Mouse (Mus musculus) kidney, adult 2 months (tissue): ENCODE measurements at regions not wholly inside any gene's neighbourhood (a gene's known extent, or its start where the extent isn't known, plus 50 kb on each side); places are given as distances from the start of the nearest gene placed in this dataset.

Source experiments
- CTCF ChIP-seq: fragments of 200-500 bp; conservative IDR thresholded peaks from 2 replicates; pipeline ENCODE4 v1.5.1; 2011; ENCODE audit warnings: low read depth, mild to moderate bottlenecking, control low read depth, low read length, moderate library complexity, mixed read lengths; ENCODE audit not compliant: insufficient read depth, insufficient read length
- POLR2A ChIP-seq: fragments of 200-500 bp; IDR thresholded peaks from one replicate; pipeline ENCODE4 v1.6.1; 2011; ENCODE audit warnings: low read depth, low read length, control low read depth

DNA sequence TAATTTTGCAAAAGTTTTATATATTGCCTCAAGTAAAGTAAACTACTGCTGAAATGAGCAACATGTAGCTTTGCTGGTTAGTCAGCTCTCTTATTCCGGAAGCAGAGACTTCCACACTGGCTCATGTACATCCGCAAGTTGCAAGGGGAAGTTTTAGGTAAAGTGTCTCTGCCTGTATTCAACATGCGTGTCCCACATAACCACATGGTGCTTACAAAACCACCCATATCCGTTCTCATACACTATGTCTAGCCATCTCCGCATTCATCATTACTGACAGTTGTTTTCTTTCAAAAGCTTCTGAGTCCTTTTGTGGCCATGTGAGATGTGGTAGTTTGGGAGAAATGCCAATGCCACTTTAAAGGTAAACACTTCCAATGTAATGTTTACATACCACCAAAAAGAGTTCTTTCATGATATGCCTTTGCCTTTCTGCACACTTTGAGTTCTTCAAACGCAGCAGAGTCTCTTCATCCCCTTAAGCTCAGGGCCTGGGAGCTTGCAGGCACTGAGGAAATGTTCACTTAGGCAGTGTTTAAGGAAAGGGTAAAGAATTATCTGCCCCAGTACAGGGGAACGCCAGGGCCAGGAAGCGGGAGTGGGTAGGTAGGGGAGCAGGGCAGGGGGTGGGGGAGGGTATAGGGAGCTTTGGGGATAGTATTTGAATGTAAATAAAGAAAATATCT lies 81.5 kb upstream of the Rgs1 start:
- no peak for TF ChIP-seq POLR2A
- TF ChIP-seq CTCF, result no peak
